Mouse (Mus musculus): ENCODE measurements around the gene BC029722. TPM values are rescaled to one million over a fixed set of nuclear protein-coding genes. Genes with fewer than 3 reads are reported as not detected.

The BC029722 gene
- polyA plus RNA-seq, 1 experiment from 2014 or later, result 5.6 TPM

- H3K9me3 ChIP-seq (replicated peaks; ENCODE audit: control insufficient read depth, low read length), result no peaks in the 10 kb centered on the region
- peaks cover 36% of the 10 kb centered on the region for H3K27me3 ChIP-seq (ENCODE audit: control insufficient read depth, insufficient read depth, low read length)
- no peaks in the 10 kb centered on the region for H3K36me3 ChIP-seq (ENCODE audit: control insufficient read depth, insufficient read depth, low read length)
- peaks cover 3% of the 10 kb centered on the region; the same call in 1 of the 2 replicates for H3K4me1 ChIP-seq (ENCODE audit: control insufficient read depth, insufficient read depth, low read length)
- H3K4me2 ChIP-seq, result no peak overlapping the region
- H3K27ac ChIP-seq (ENCODE audit: low read depth, low read length), result no peak overlapping the region
- WGBS (ENCODE audit: insufficient replicate concordance), result 55% methylated on average over 7 of the region's 7 CpGs
- no peak overlapping the region for H3K9ac ChIP-seq (ENCODE audit: low read depth, low read length)
- H3K4me3 ChIP-seq (ENCODE audit: low read depth, low read length), result no peak overlapping the region
- no peak for ATAC-seq (replicated peaks; ENCODE audit: insufficient number of reproducible peaks, low FRiP score, low TSS enrichment)
Measured at GRCm38 (mm10) chr2:155779066-155779465, 40.2 kb downstream of the BC029722 start.

- WGBS (ENCODE audit: insufficient replicate concordance), result 46% methylated on average over 6 of the region's 6 CpGs
- Histone ChIP-seq H3K27ac (ENCODE audit: low read depth, low read length) (no peak overlapping the region), H3K9ac (ENCODE audit: low read depth, low read length) (no peak overlapping the region), H3K4me1 (ENCODE audit: control insufficient read depth, insufficient read depth, low read length) (peaks cover 3% of the 10 kb centered on the region; the same call in 1 of the 2 replicates), H3K4me3 (ENCODE audit: low read depth, low read length) (no peak overlapping the region), H3K9me3 (replicated peaks; ENCODE audit: control insufficient read depth, low read length) (no peaks in the 10 kb centered on the region), H3K4me2 (no peak overlapping the region), H3K27me3 (ENCODE audit: control insufficient read depth, insufficient read depth, low read length) (peaks cover 46% of the 10 kb centered on the region), H3K36me3 (ENCODE audit: control insufficient read depth, insufficient read depth, low read length) (no peaks in the 10 kb centered on the region)
- ATAC-seq (replicated peaks; ENCODE audit: insufficient number of reproducible peaks, low FRiP score, low TSS enrichment), result no peak
Measured at GRCm38 (mm10) chr2:155778004-155778403, 41.2 kb downstream of the BC029722 start.

- peaks cover 3% of the 10 kb centered on the region; the same call in 1 of the 2 replicates for H3K4me1 ChIP-seq (ENCODE audit: control insufficient read depth, insufficient read depth, low read length)
- WGBS (ENCODE audit: insufficient replicate concordance), result 77% methylated on average over 4 of the region's 4 CpGs
- no peak overlapping the region for H3K9ac ChIP-seq (ENCODE audit: low read depth, low read length)
- no peaks in the 10 kb centered on the region for H3K9me3 ChIP-seq (replicated peaks; ENCODE audit: control insufficient read depth, low read length)
- H3K36me3 ChIP-seq (ENCODE audit: control insufficient read depth, insufficient read depth, low read length), result no peaks in the 10 kb centered on the region
- peaks cover 46% of the 10 kb centered on the region for H3K27me3 ChIP-seq (ENCODE audit: control insufficient read depth, insufficient read depth, low read length)
- no peak overlapping the region for H3K4me2 ChIP-seq
- H3K4me3 ChIP-seq (ENCODE audit: low read depth, low read length), result no peak overlapping the region
- no peak for ATAC-seq (replicated peaks; ENCODE audit: insufficient number of reproducible peaks, low FRiP score, low TSS enrichment)
- H3K27ac ChIP-seq (ENCODE audit: low read depth, low read length), result no peak overlapping the region
Measured at GRCm38 (mm10) chr2:155777688-155777985, 41.6 kb downstream of the BC029722 start.

GRCm38 (mm10) chr2:155776824-155777687, 42.2 kb downstream of the BC029722 start:
- H3K27me3 ChIP-seq (ENCODE audit: control insufficient read depth, insufficient read depth, low read length), result peaks cover 48% of the 10 kb centered on the region
- H3K9me3 ChIP-seq (replicated peaks; ENCODE audit: control insufficient read depth, low read length), result no peaks in the 10 kb centered on the region
- no peaks in the 10 kb centered on the region for H3K36me3 ChIP-seq (ENCODE audit: control insufficient read depth, insufficient read depth, low read length)
- H3K4me1 ChIP-seq (ENCODE audit: control insufficient read depth, insufficient read depth, low read length), result peaks cover 3% of the 10 kb centered on the region; the same call in 1 of the 2 replicates
- no peak overlapping the region for H3K27ac ChIP-seq (ENCODE audit: low read depth, low read length)
- H3K4me3 ChIP-seq (ENCODE audit: low read depth, low read length), result no peak overlapping the region
- WGBS (ENCODE audit: insufficient replicate concordance), result 65% methylated on average over 10 of the region's 10 CpGs
- no peak for ATAC-seq (replicated peaks; ENCODE audit: insufficient number of reproducible peaks, low FRiP score, low TSS enrichment)
- H3K4me2 ChIP-seq, result no peak overlapping the region
- H3K9ac ChIP-seq (ENCODE audit: low read depth, low read length), result no peak overlapping the region

- H3K27ac ChIP-seq (ENCODE audit: low read depth, low read length), result no peak overlapping the region
- 1% methylated on average over 44 of the region's 44 CpGs for WGBS (ENCODE audit: insufficient replicate concordance)
- peak overlapping the region; percentile 56 for H3K4me3 ChIP-seq (ENCODE audit: low read depth, low read length)
- H3K9ac ChIP-seq (ENCODE audit: low read depth, low read length), result no peak overlapping the region
- peaks cover 48% of the 10 kb centered on the region for H3K27me3 ChIP-seq (ENCODE audit: control insufficient read depth, insufficient read depth, low read length)
- H3K9me3 ChIP-seq (replicated peaks; ENCODE audit: control insufficient read depth, low read length), result no peaks in the 10 kb centered on the region
- peaks cover 3% of the 10 kb centered on the region; the same call in 1 of the 2 replicates for H3K4me1 ChIP-seq (ENCODE audit: control insufficient read depth, insufficient read depth, low read length)
- peak; percentile 49; the same call in 1 of the 2 replicates for ATAC-seq (replicated peaks; ENCODE audit: insufficient number of reproducible peaks, low FRiP score, low TSS enrichment)
- H3K36me3 ChIP-seq (ENCODE audit: control insufficient read depth, insufficient read depth, low read length), result no peaks in the 10 kb centered on the region
- peak overlapping the region; percentile 97 for H3K4me2 ChIP-seq
Measured at GRCm38 (mm10) chr2:155775685-155776263, 43.5 kb downstream of the BC029722 start.

GRCm38 (mm10) chr2:155774927-155775684, 44.1 kb downstream of the BC029722 start, which contains the start of gene Mmp24:
Gene Mmp24, plus strand, starts transcription at chr2:155775342.
- WGBS (ENCODE audit: insufficient replicate concordance), result 2% methylated on average over 73 of the region's 100 CpGs
- ATAC-seq (replicated peaks; ENCODE audit: insufficient number of reproducible peaks, low FRiP score, low TSS enrichment), result 0 out of 2 replicates have a peak, but pooled peaks have one; percentile 55
- Histone ChIP-seq H3K36me3 (ENCODE audit: control insufficient read depth, insufficient read depth, low read length) (no peaks in the 10 kb centered on the region), H3K4me2 (peak within 1 kb of the TSS; percentile 97), H3K9me3 (replicated peaks; ENCODE audit: control insufficient read depth, low read length) (no peaks in the 10 kb centered on the region), H3K4me3 (ENCODE audit: low read depth, low read length) (peak within 1 kb of the TSS; percentile 56), H3K9ac (ENCODE audit: low read depth, low read length) (no peak within 1 kb of the TSS), H3K27me3 (ENCODE audit: control insufficient read depth, insufficient read depth, low read length) (peaks cover 48% of the 10 kb centered on the region), H3K4me1 (ENCODE audit: control insufficient read depth, insufficient read depth, low read length) (peaks cover 3% of the 10 kb centered on the region; the same call in 1 of the 2 replicates), H3K27ac (ENCODE audit: low read depth, low read length) (no peak within 1 kb of the TSS)

- no peaks in the 10 kb centered on the region for H3K9me3 ChIP-seq (replicated peaks; ENCODE audit: control insufficient read depth, low read length)
- H3K9ac ChIP-seq (ENCODE audit: low read depth, low read length), result no peak overlapping the region
- no peaks in the 10 kb centered on the region for H3K36me3 ChIP-seq (ENCODE audit: control insufficient read depth, insufficient read depth, low read length)
- no peak overlapping the region for H3K4me2 ChIP-seq
- H3K4me1 ChIP-seq (ENCODE audit: control insufficient read depth, insufficient read depth, low read length), result peaks cover 3% of the 10 kb centered on the region; the same call in 1 of the 2 replicates
- no peak for ATAC-seq (replicated peaks; ENCODE audit: insufficient number of reproducible peaks, low FRiP score, low TSS enrichment)
- H3K4me3 ChIP-seq (ENCODE audit: low read depth, low read length), result peak overlapping the region; percentile 56
- WGBS (ENCODE audit: insufficient replicate concordance), result 53% methylated on average over 11 of the region's 11 CpGs
- peaks cover 50% of the 10 kb centered on the region for H3K27me3 ChIP-seq (ENCODE audit: control insufficient read depth, insufficient read depth, low read length)
- no peak overlapping the region for H3K27ac ChIP-seq (ENCODE audit: low read depth, low read length)
Measured at GRCm38 (mm10) chr2:155774261-155774926, 44.8 kb downstream of the BC029722 start.

GRCm38 (mm10) chr2:155773664-155774063, 45.6 kb downstream of the BC029722 start:
- no peak overlapping the region for H3K27ac ChIP-seq (ENCODE audit: low read depth, low read length)
- 66% methylated on average over 4 of the region's 4 CpGs for WGBS (ENCODE audit: insufficient replicate concordance)
- ATAC-seq (replicated peaks; ENCODE audit: insufficient number of reproducible peaks, low FRiP score, low TSS enrichment), result no peak
- H3K4me3 ChIP-seq (ENCODE audit: low read depth, low read length), result no peak overlapping the region
- H3K4me2 ChIP-seq, result no peak overlapping the region
- H3K9me3 ChIP-seq (replicated peaks; ENCODE audit: control insufficient read depth, low read length), result no peaks in the 10 kb centered on the region
- H3K36me3 ChIP-seq (ENCODE audit: control insufficient read depth, insufficient read depth, low read length), result no peaks in the 10 kb centered on the region
- H3K27me3 ChIP-seq (ENCODE audit: control insufficient read depth, insufficient read depth, low read length), result peaks cover 51% of the 10 kb centered on the region
- H3K9ac ChIP-seq (ENCODE audit: low read depth, low read length), result no peak overlapping the region
- peaks cover 3% of the 10 kb centered on the region; the same call in 1 of the 2 replicates for H3K4me1 ChIP-seq (ENCODE audit: control insufficient read depth, insufficient read depth, low read length)

All from heart, embryonic 11.5 days (tissue).